Mouse (Mus musculus) frontal cortex, postnatal 10 days (tissue): Measurements from ENCODE around the gene Gm20662.
A peak's percentile ranks its signal among the peaks of the same experiment; 100 is the strongest.

ENCODE experiments used
- DNase-seq, 2 experiments: peaks; one replicate each; pipeline ENCODE4 v3.0.0; 2022; ENCODE audit warnings: low spot score in 2 of 2, mixed read lengths in 1 of 2

Gene Gm20662

GRCm38 (mm10) chr9:107996049-107996448 lies at the start of gene Gm20662:
Gene Gm20662 (plus strand): TSS chr9:107996349.
- no peak for DNase-seq

- DNase-seq = no peak
Observed at GRCm38 (mm10) chr9:107947241-107948194, 48.6 kb upstream of the Gm20662 start.

GRCm38 (mm10) chr9:107949184-107949921 lies 46.8 kb upstream of the Gm20662 start:
- no peak for DNase-seq

DNA sequence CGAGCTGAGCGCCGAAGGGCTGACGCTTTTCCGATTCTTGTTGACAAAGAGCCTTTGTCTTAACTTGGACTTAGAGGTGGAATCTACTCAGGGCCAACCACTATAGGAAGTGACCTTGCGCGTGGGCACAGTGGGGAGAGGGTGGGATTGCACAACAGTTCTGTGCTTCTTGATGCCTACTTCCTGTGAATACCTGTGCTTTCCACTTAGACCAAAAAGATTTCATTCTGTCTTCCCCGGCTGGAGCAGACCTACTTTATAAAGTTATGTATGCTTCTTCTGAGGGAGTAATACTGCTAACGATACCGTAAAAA lies 46.3 kb upstream of the Gm20662 start, which contains the start of gene Traip:
Traip (plus strand) TSS at position 215 of the 314 bp plus-strand sequence.
- no peak for DNase-seq

DNA sequence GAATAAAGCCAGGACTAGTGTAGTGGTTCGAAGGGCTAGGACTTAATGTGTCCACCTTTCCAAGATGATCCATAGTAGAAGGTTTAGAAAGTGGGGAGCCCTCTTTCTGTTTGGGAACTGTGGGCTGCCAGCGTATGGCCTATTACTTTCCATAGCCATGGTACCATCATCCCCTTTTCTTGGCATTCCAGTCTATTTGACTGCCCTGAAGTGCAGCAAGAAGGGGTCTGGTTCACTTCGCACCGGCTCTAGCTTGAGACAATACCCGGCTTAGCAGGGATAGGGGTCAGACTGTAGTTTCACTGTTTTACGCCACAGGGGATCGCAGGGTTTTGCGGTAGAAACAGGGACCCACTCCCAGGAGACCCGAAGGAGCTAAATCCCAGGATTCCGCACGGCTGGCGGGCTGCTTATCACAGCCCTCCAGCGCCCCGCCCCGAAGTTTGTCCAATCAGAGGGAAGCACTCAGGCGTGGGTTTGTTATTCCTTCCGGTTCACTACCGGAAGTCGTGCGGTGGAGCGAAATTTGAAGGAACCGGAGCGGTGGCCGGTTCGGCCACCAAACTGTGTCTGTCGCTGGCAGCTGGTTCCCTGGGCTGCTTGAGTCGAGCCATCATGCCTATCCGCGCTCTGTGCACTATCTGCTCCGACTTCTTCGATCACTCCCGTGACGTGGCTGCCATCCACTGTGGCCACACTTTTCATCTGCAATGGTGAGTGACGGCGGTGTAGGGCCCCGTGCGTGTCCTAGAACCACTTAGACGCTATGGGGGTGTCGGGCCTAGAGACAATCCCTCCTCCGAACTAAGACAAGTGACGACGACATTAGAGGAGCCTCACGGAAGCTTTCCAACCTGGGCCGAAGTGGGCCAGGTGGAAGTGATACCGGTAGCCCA lies 45.4 kb upstream of the Gm20662 start:
- peak; percentile 84 to 91 for DNase-seq

- no peak for DNase-seq
Observed at GRCm38 (mm10) chr9:107955613-107956289, 40.4 kb upstream of the Gm20662 start.

- no peak for DNase-seq
Observed at GRCm38 (mm10) chr9:107957141-107957540, 39.0 kb upstream of the Gm20662 start.

- DNase-seq = no peak
Observed at GRCm38 (mm10) chr9:107959896-107960295, 36.3 kb upstream of the Gm20662 start.

- DNase-seq = no peak
Observed at GRCm38 (mm10) chr9:107960928-107961327, 35.2 kb upstream of the Gm20662 start.

- DNase-seq = peak; percentile 72 to 77
Observed at GRCm38 (mm10) chr9:107961351-107961762, 34.8 kb upstream of the Gm20662 start.

- peak; percentile 65 to 72 for DNase-seq
Observed at GRCm38 (mm10) chr9:107961881-107962280, 34.3 kb upstream of the Gm20662 start.

DNA sequence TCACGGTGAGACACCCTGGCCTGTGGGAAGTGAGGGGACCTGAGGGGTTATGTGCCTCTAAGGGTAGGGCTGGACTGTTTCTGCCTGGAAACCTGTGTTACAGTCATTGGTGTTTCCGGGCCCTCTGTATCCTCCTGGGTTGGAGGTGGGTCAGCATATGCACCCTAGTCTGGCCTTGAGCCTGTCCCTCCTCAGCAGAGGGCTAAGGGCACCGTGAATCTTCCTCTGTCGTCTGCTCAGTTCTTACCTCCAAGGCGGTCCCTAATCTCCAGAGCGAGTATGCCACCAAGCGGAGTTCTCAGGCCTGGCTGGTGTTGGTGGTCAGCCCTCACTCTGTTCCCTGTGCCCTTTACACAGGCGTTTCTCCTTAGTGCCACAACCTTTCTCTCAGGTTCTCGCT lies 33.2 kb upstream of the Gm20662 start:
- no peak for DNase-seq

DNA sequence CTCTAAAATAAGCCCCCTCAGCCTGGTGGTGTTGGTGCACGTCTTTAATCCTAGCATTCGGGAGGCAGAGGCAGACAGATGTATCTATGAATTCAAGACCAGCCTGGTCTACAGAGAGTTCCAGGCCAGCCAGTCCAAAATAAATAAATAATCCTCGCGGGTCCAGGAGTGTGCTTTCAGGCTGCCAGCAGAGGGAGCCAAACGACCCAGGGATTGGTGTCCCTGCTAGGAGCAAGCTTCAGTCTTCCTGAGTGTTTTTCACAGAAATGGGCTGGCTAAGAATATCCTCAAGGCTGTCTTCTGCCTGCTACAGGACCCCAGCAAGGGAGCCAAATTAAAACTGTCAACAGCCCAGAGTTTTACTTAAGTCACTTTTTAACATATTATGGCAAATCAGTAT lies 32.4 kb upstream of the Gm20662 start:
- peak; percentile 44 to 72 for DNase-seq

DNA sequence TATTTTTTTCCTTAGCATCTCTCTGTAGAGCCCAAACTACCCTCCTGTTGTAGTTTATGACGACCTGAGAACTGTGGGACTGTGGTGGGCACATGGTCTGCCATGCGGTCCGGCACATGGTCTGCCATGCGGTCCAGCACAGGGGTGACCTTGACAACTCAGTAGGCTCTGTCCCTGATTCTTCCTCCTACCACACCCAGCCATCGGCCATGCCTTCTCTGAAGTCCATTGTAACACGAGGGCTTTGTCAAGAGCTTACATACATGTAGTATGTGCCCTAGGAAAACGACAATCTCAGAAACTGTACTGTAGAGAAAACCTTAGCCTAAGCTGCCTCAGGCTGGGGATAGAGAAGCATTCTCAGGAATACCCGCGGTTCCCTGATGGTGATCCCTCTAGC lies 31.5 kb upstream of the Gm20662 start:
- no peak for DNase-seq

GRCm38 (mm10) chr9:107966676-107967075 lies 29.5 kb upstream of the Gm20662 start:
- DNase-seq = no peak

GRCm38 (mm10) chr9:107967437-107967836 lies 28.7 kb upstream of the Gm20662 start:
- no peak for DNase-seq

- no peak for DNase-seq
Observed at GRCm38 (mm10) chr9:107968531-107968930, 27.6 kb upstream of the Gm20662 start.

GRCm38 (mm10) chr9:107970311-107970710 lies 25.8 kb upstream of the Gm20662 start:
- no peak for DNase-seq

DNA sequence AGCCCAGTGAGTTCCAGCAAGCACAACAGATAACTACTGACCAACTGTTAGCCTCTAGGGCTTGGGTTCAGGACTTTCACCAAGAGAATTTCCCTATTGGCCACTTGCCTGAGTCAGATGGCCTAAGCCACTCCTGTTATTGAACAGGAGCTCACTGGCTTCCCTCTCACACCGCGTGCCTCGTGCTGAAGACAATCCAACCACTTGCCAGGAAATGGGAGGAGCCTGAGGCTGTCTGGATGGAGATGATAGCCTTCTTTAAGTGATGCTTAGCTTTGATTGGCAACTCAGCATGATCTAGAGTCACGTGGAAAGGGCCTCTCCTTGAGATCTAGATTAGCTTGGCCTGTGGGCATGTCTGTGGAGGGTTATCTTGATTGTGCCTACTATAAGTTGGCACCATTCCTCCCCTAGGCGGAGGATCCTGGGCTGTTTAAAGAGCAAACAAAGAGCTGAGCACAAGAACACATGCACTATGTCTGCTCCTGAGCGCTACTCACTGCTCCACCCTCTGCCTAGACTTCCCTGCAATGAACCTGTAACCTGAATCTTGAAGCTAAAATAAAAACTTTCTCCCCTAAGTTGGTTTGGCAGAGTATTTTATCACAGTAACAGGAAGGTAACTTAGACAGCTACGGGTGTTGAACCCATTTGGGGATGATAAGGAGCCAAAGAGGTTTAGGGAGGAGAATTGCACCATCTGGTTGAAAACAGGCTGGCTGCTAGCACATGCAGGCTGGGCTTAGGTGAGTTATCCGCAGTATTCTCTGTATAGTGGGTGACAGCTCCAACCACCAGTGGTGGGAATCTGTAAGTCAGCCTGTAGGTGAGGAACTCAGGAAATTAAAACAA lies 24.2 kb upstream of the Gm20662 start:
- no peak for DNase-seq

DNA sequence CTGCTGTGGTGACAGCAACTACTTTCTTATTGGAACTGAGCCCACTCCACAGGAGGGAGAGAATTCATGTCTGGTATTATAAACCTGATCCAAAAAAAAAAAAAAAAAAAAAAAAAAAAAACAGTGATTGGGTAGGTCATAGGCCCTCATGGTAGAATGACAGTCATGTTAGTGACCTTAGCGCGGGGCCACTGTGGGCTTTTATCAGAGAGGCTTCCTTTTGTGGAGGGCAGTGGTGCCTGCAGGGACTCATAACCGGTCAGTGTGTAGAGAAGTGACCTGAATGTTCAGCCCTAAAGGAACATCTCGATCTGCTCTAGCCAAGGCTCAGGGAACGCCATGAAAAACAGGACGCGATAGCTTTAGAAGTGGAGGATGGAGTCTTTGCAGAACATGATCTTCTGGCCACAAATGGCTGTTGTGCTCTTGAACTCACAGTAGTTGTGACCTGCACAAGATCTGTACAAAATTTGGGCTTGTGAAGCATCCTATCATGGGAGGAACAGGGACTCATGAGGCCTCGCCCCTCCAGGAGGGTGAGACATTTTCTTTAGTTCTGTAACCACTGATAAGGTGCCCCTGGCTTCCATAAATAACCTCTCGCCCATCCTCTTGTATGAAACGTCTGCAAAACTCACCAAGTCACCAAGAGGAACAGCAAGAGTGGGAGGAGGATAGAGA lies 21.5 kb upstream of the Gm20662 start:
- no peak for DNase-seq
